Mouse (Mus musculus) lung, adult 2 months (tissue): ENCODE results near the gene Thrap3. TPM values are rescaled to one million over a fixed set of nuclear protein-coding genes. Genes with fewer than 3 reads are reported as not detected.

Experiments
- DNase-seq: peaks from one replicate; pipeline ENCODE4 v3.0.0; 2022
- H3K4me1 ChIP-seq: fragments of 200-500 bp; 2 replicates; pipeline ENCODE4 v1.6.1; 2011; ENCODE audit warnings: low read length; ENCODE audit not compliant: control insufficient read depth, insufficient read depth
- H3K4me3 ChIP-seq: fragments of 200-500 bp; replicated peaks from 2 replicates; pipeline ENCODE3; 2011; ENCODE audit warnings: low read depth, mild to moderate bottlenecking, control low read depth, low read length; ENCODE audit errors: extremely low read depth
- CTCF ChIP-seq: fragments of 200-500 bp; IDR thresholded peaks from 2 replicates; pipeline ENCODE4 v1.5.1; 2011; ENCODE audit warnings: mild to moderate bottlenecking, low read length, control low read depth; ENCODE audit not compliant: insufficient read depth
- POLR2A ChIP-seq: fragments of 200-500 bp; IDR thresholded peaks from 2 replicates; pipeline ENCODE4 v1.6.1; 2011; ENCODE audit warnings: low read depth, mild to moderate bottlenecking, control low read depth, low read length, borderline replicate concordance; ENCODE audit errors: extremely low read depth
- WGBS: fragments of 180-500 bp; shearing (Covaris S2); methylation state at CpG from one replicate; pipeline ENCODE4 v1.1.7; 2018; 5-methylcytosine and 5-hydroxymethylcytosine counted together
- polyA plus RNA-seq: library from polyadenylated mRNA; depleted of rRNA; stranded (reverse); fragments of >200 nt; gene quantifications from 2 replicates; pipeline ENCODE4 v1.2.3, GENCODE M21; 2012

The Thrap3 gene
- polyA plus RNA-seq, 1 experiment: 62.8 TPM

- TF ChIP-seq POLR2A: no peak
- no peak for TF ChIP-seq CTCF
- Histone ChIP-seq H3K4me1 (peaks cover 22% of the 10 kb centered on the region), H3K4me3 (peak overlapping the region; percentile 66)
- no peak for DNase-seq
- 46% methylated on average over 10 of the region's 10 CpGs for WGBS
Measured at GRCm38 (mm10) chr4:126149798-126150197, 52.8 kb downstream of the Thrap3 start.

DNA sequence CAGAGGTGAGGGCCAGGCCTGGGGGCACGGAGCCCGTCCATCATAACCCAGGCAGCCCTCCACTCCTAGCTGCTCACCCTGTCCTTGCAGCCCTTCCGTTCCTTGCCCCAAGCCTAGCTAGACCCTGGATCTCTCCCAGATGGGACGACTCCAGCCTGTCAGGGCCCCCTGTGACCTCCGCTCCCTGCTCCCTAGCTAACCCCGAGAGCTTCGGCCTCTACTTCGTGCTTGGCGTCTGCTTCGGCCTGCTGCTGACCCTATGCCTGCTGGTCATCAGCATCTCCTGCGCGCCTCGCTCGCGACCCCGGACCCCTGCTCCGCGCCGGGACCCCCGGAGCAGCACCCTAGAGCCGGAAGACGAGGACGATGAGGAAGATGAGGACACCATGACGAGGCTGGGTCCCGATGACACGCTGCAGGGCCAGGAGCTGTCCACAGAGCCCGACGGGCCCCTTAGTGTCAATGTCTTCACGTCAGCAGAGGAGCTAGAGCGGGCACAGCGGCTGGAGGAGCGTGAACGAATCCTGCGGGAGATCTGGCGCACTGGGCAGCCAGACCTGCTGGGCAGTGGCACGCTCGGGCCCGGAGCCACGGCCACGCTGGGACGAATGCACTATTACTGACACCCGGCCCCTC is 53.4 kb downstream of the Thrap3 start:
- peaks cover 22% of the 10 kb centered on the region for H3K4me1 ChIP-seq
- 32% methylated on average over 42 of the region's 42 CpGs for WGBS
- peak overlapping the region; percentile 66 for H3K4me3 ChIP-seq
- no peak for TF ChIP-seq POLR2A
- TF ChIP-seq CTCF: no peak
- DNase-seq: no peak

- peak; percentile 76 for DNase-seq
- 0 out of 2 replicates have a peak, but pooled peaks have one; percentile 5 for TF ChIP-seq CTCF
- peak; percentile 43; the same call in 1 of the 2 replicates for TF ChIP-seq POLR2A
Measured at GRCm38 (mm10) chr4:126148161-126148961, 54.2 kb downstream of the Thrap3 start.

GRCm38 (mm10) chr4:126147533-126148160 is 54.9 kb downstream of the Thrap3 start, which contains the start of gene Eva1b:
Gene Eva1b (plus strand): TSS chr4:126147744.
- H3K4me3 ChIP-seq: peak within 1 kb of the TSS; percentile 66
- TF ChIP-seq CTCF: no peak
- TF ChIP-seq POLR2A: peak; percentile 10; the same call in 1 of the 2 replicates
- DNase-seq: peak; percentile 65
- H3K4me1 ChIP-seq: peaks cover 22% of the 10 kb centered on the region
- 14% methylated on average over 24 of the region's 24 CpGs for WGBS

More at GRCm38 (mm10) chr4:126148161-126148961, 54.2 kb downstream of the Thrap3 start:
- Histone ChIP-seq H3K4me3 (peak overlapping the region; percentile 66), H3K4me1 (peaks cover 22% of the 10 kb centered on the region)
- 1% methylated on average over 65 of the region's 67 CpGs for WGBS

- H3K4me3 ChIP-seq: no peak overlapping the region
- DNase-seq: no peak
- WGBS: 52% methylated on average over 9 of the region's 9 CpGs
- no peak for TF ChIP-seq CTCF
- TF ChIP-seq POLR2A: no peak
- H3K4me1 ChIP-seq: peaks cover 22% of the 10 kb centered on the region
Measured at GRCm38 (mm10) chr4:126146974-126147532, 55.5 kb downstream of the Thrap3 start.

DNA sequence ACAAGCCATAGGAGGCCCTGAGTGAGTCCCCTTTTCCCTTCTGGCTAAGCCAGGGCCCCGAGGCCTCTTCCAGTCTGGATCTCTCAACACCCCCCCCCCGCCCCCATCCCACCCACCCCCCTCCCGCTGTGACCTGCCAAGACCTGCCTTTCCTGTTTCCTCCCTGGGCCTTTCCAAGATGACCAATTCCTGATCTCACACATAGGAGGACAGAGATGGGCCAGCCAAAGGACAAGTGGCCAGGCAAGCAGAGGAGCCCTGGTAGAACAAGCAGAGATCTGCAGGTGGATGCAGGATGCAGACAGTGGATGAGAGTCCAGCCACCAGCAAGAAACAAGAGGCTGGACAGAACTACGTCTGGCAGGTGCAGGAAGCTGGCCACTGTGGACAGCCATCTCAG is 57.2 kb downstream of the Thrap3 start:
- whole genome bisulfite sequencing: 37% methylated on average over 3 of the region's 4 CpGs
- no peak for TF ChIP-seq POLR2A
- TF ChIP-seq CTCF: no peak
- no peak for DNase-seq
- no peak overlapping the region for H3K4me3 ChIP-seq
- H3K4me1 ChIP-seq: peaks cover 20% of the 10 kb centered on the region

GRCm38 (mm10) chr4:126141021-126141420 is 61.5 kb downstream of the Thrap3 start:
- peaks cover 11% of the 10 kb centered on the region for H3K4me1 ChIP-seq
- WGBS: 52% methylated on average over 5 of the region's 5 CpGs
- no peak overlapping the region for H3K4me3 ChIP-seq
- no peak for DNase-seq
- no peak for TF ChIP-seq POLR2A
- TF ChIP-seq CTCF: no peak

- TF ChIP-seq POLR2A (no peak), CTCF (no peak)
- no peak for DNase-seq
- 82% methylated on average over 4 of the region's 4 CpGs for WGBS
- peaks cover 12% of the 10 kb centered on the region for H3K4me1 ChIP-seq
- no peak overlapping the region for H3K4me3 ChIP-seq
Measured at GRCm38 (mm10) chr4:126137773-126138172, 64.8 kb downstream of the Thrap3 start.

- H3K4me3 ChIP-seq: no peak overlapping the region
- TF ChIP-seq CTCF: no peak
- no peak for TF ChIP-seq POLR2A
- no peak for DNase-seq
- WGBS: 55% methylated on average over 4 of the region's 4 CpGs
- H3K4me1 ChIP-seq: peaks cover 23% of the 10 kb centered on the region
Measured at GRCm38 (mm10) chr4:126134639-126135038, 67.9 kb downstream of the Thrap3 start.
